Mouse (Mus musculus): ENCODE results near the gene Tmem232. TPM values are rescaled to one million over a fixed set of nuclear protein-coding genes. Genes with fewer than 3 reads are reported as not detected.
"Not testable (repeated sequence)": the region's sequence is repeated elsewhere in the genome, so short reads cannot be mapped to it uniquely, and the experiment has no call there.

Gene Tmem232
- total RNA-seq, 2 experiments from 2014 or later = 0.46 to 0.54 TPM

GRCm38 (mm10) chr17:65297831-65298230 lies 242.8 kb downstream of the Tmem232 start:
- no peak for DNase-seq
- intact Hi-C loops (cut with DNase I) = no loop called here

- intact Hi-C loops (cut with DNase I) = no loop called here
- DNase-seq = peak; percentile 54
Observed at GRCm38 (mm10) chr17:65252160-65252559, 288.4 kb downstream of the Tmem232 start.

GRCm38 (mm10) chr17:65250261-65250660 lies 290.3 kb downstream of the Tmem232 start:
- DNase-seq = no peak
- intact Hi-C loops (cut with DNase I) = no loop called here

- DNase-seq = peak; percentile 23
- intact Hi-C loops (cut with DNase I) = no loop called here
Observed at GRCm38 (mm10) chr17:65243716-65244115, 296.9 kb downstream of the Tmem232 start.

DNA sequence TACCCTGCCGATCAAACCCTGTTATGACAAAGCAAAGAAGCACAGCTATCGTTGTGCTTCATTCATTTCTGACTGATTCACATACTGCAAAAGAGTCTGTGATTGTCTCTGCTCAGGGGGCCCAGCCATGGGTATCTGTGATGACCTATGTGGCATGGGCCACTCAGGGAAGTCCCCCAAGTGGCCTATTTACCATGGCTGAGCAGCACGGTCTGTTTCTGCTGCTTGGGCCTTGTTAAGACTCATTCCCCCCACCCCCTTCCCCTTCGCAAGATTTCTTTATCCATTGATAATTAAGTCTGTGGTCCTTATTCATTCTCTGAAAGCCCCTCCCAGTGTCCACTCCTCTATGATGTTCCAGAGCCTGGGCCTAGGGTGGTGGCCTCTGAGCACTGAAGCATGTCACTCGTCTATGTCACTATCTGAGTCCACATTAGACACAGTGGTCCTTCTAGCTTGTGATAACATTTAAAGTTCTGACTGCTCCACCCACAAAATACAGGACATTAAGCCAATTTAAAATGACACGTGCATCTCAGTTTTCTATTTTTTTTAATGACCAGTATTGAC lies 315.1 kb downstream of the Tmem232 start:
- DNase-seq = no peak
- intact Hi-C loops (cut with DNase I) = no loop called here

- DNase-seq; intact Hi-C loops (cut with DNase I): not testable (repeated sequence)
Observed at GRCm38 (mm10) chr17:65221687-65222086, 318.9 kb downstream of the Tmem232 start.

Small RNAs within 50 kb of the gene (microRNA-seq; reads per million reads assigned to microRNA genes)
- gene Gm25731 = not detected

Other genes with a start within 250 kb of the Tmem232 start
- 100 to 1,000 TPM; 167 to 168 TPM for gene Vapa, start 72.8 kb upstream of the Tmem232 start, total RNA-seq (2021)
- under 1 TPM; 0.28 to 0.44 TPM for gene Txndc2, start 101.4 kb upstream of the Tmem232 start, total RNA-seq (2021)
- gene Rab31, start 232.0 kb upstream of the Tmem232 start, total RNA-seq (2021) = 10 to 100 TPM; 83.1 to 96.3 TPM
- gene Ppp4r1, start 241.8 kb upstream of the Tmem232 start, total RNA-seq (2021) = 10 to 100 TPM; 80.6 to 86.3 TPM